Mouse (Mus musculus): Measurements from ENCODE around the gene Syngr2.

DNA sequence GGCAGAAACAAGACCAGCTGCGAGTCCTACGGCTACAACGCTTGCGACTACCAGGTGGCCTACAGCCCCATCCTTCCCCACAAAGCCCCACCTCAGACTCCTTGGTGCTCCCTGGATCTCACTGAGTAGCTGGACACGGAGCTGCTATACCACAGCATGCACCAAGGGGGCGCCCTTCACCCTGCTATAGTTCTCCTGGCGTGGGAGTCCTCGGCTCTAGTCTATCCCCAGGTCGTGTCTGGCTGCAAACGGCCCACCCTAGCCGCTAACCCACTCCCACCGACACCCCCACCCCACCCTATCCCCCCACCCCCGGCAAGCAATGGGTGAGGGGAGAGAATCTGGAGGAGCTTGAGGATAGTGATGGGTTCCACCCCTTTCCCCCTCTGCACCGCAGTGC, 19.2 kb upstream of the Syngr2 start:
- TF ChIP-seq CTCF (IDR thresholded peaks at IDR 0.05; ENCODE audit: low read depth), result peak; percentile 95
- TF ChIP-seq EP300 (IDR thresholded peaks at IDR 0.05; ENCODE audit: low read depth), result no peak
